Mouse (Mus musculus) kidney, adult 18-20 months (tissue): ENCODE data around the gene Gm21586.
"Not testable (repeated sequence)": the region's sequence is repeated elsewhere in the genome, so short reads cannot be mapped to it uniquely, and the experiment has no call there.

Source experiments
- DNase-seq: peaks from one replicate; pipeline ENCODE4 v3.0.0; 2021

Gene Gm21586

DNA sequence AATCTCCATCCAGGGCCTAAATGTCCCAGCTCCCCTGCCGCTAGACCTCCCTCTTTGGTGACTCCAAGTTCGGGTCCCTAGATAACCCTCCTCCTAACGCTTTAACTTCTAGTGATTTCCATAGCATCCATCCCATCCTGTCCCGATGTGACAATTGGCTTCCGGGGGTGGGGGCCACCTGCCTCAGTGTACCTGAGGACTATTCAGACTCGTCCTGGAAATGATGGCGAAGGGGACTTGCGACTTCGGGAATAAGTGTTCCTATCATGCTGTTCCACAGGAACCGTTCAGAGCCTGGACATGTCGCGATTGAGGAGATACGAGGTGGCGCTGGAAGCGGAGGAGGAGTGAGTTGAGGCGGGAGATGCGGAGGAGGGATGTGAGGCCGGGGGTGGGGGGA, at the start of gene Gm21586:
Gm21586 (plus strand) TSS at position 301 of the 400 bp plus-strand sequence.
- not testable (repeated sequence) for DNase-seq

- DNase-seq = not testable (repeated sequence)
Measured at GRCm38 (mm10) chr4:42466452-42466851, 27.3 kb downstream of the Gm21586 start, which contains the start of gene Gm2163. Gene Gm2163 (plus strand): TSS chr4:42466752.
